Mouse (Mus musculus) heart, adult 8-10 months (tissue): ENCODE results near the gene Gm10282. TPM values are rescaled to one million over a fixed set of nuclear protein-coding genes. Genes with fewer than 3 reads are reported as not detected.
A peak's percentile ranks its signal among the peaks of the same experiment; 100 is the strongest.

Source experiments
- DNase-seq: peaks from one replicate; pipeline ENCODE4 v3.0.0; 2022; ENCODE audit warnings: low spot score
- total RNA-seq, 4 experiments: library from RNA; stranded (reverse); gene quantifications; 2 replicates each; pipeline ENCODE4 v1.2.4; 2022

The Gm10282 gene
- total RNA-seq = 1 to 10 TPM; 5.4 to 8.3 (median 7.5) TPM

- no peak for DNase-seq
These were observed at the start of gene Gm10282 for GRCm38 (mm10) chr8:72305210-72305905. TSS of gene Gm10282 (minus strand) at chr8:72305260.

GRCm38 (mm10) chr8:72354272-72354671 lies 49.2 kb upstream of the Gm10282 start:
- DNase-seq = peak; percentile 73

- no peak for DNase-seq
These were observed 48.6 kb upstream of the Gm10282 start for GRCm38 (mm10) chr8:72353700-72354045.

- no peak for DNase-seq
These were observed 48.1 kb upstream of the Gm10282 start for GRCm38 (mm10) chr8:72352951-72353699.

GRCm38 (mm10) chr8:72351405-72352005 lies 46.4 kb upstream of the Gm10282 start:
- DNase-seq = no peak

- no peak for DNase-seq
These were observed 45.7 kb upstream of the Gm10282 start for GRCm38 (mm10) chr8:72350727-72351126.

GRCm38 (mm10) chr8:72349838-72350237 lies 44.8 kb upstream of the Gm10282 start:
- peak; percentile 40 for DNase-seq

- no peak for DNase-seq
These were observed 43.9 kb upstream of the Gm10282 start for GRCm38 (mm10) chr8:72348956-72349355.

- no peak for DNase-seq
These were observed 43.1 kb upstream of the Gm10282 start for GRCm38 (mm10) chr8:72348114-72348513.

GRCm38 (mm10) chr8:72347553-72347952 lies 42.5 kb upstream of the Gm10282 start:
- no peak for DNase-seq

GRCm38 (mm10) chr8:72343725-72344124 lies 38.7 kb upstream of the Gm10282 start:
- no peak for DNase-seq

- no peak for DNase-seq
These were observed 37.7 kb upstream of the Gm10282 start for GRCm38 (mm10) chr8:72342556-72343300.

- DNase-seq = no peak
These were observed 32.0 kb upstream of the Gm10282 start for GRCm38 (mm10) chr8:72337034-72337433.

- DNase-seq = no peak
These were observed 31.2 kb upstream of the Gm10282 start for GRCm38 (mm10) chr8:72336273-72336672.

GRCm38 (mm10) chr8:72334144-72334641 lies 29.1 kb upstream of the Gm10282 start:
- no peak for DNase-seq

GRCm38 (mm10) chr8:72333429-72334143 lies 28.5 kb upstream of the Gm10282 start:
- DNase-seq = no peak

GRCm38 (mm10) chr8:72331631-72332030 lies 26.6 kb upstream of the Gm10282 start:
- no peak for DNase-seq

- DNase-seq = no peak
These were observed 25.9 kb upstream of the Gm10282 start for GRCm38 (mm10) chr8:72330806-72331516.

- no peak for DNase-seq
These were observed 24.1 kb upstream of the Gm10282 start for GRCm38 (mm10) chr8:72329116-72329515.

GRCm38 (mm10) chr8:72324708-72325107 lies 19.6 kb upstream of the Gm10282 start:
- no peak for DNase-seq
